Mouse (Mus musculus) MEL-GATA-1-ER (cell line): ENCODE results near the gene Dlgap1.
A peak's percentile ranks its signal among the peaks of the same experiment; 100 is the strongest.
"Not testable (repeated sequence)": the region's sequence is repeated elsewhere in the genome, so short reads cannot be mapped to it uniquely, and the experiment has no call there.

Experiments used
- DNase-seq: peaks from one replicate; pipeline ENCODE4 v3.0.0-alpha.2; 2012; ENCODE audit warnings: low read depth; ENCODE audit errors: extremely low read depth

The Dlgap1 gene

GRCm38 (mm10) chr17:70835071-70835790, 866.4 kb downstream of the Dlgap1 start:
- no peak for DNase-seq

- DNase-seq, result no peak
Measured at GRCm38 (mm10) chr17:70836820-70837219, 867.9 kb downstream of the Dlgap1 start.

GRCm38 (mm10) chr17:70837474-70837873, 868.6 kb downstream of the Dlgap1 start:
- not testable (repeated sequence) for DNase-seq

GRCm38 (mm10) chr17:70838031-70838430, 869.2 kb downstream of the Dlgap1 start:
- no peak for DNase-seq

- no peak for DNase-seq
Measured at GRCm38 (mm10) chr17:70838533-70838932, 869.7 kb downstream of the Dlgap1 start.

GRCm38 (mm10) chr17:70843252-70843651, 874.4 kb downstream of the Dlgap1 start:
- DNase-seq, result no peak

- no peak for DNase-seq
Measured at GRCm38 (mm10) chr17:70844971-70845370, 876.1 kb downstream of the Dlgap1 start.

GRCm38 (mm10) chr17:70845543-70845942, 876.7 kb downstream of the Dlgap1 start:
- no peak for DNase-seq

- DNase-seq, result no peak
Measured at GRCm38 (mm10) chr17:70846111-70846644, 877.3 kb downstream of the Dlgap1 start.

GRCm38 (mm10) chr17:70847086-70847485, 878.2 kb downstream of the Dlgap1 start:
- peak; percentile 80 for DNase-seq

- DNase-seq, result peak; percentile 19
Measured at GRCm38 (mm10) chr17:70847751-70848510, 879.1 kb downstream of the Dlgap1 start.

- peak; percentile 26 for DNase-seq
Measured at GRCm38 (mm10) chr17:70848511-70849398, 879.9 kb downstream of the Dlgap1 start.

GRCm38 (mm10) chr17:70849399-70850232, 880.7 kb downstream of the Dlgap1 start:
- DNase-seq, result peak; percentile 73

GRCm38 (mm10) chr17:70850233-70850995, 881.5 kb downstream of the Dlgap1 start:
- peak; percentile 39 for DNase-seq

- DNase-seq, result peak; percentile 54
Measured at GRCm38 (mm10) chr17:70850996-70851991, 882.4 kb downstream of the Dlgap1 start.

- peak; percentile 46 for DNase-seq
Measured at GRCm38 (mm10) chr17:70852011-70852685, 883.3 kb downstream of the Dlgap1 start.

- DNase-seq, result peak; percentile 44
Measured at GRCm38 (mm10) chr17:70852686-70853386, 884.0 kb downstream of the Dlgap1 start.
